Mouse (Mus musculus): ENCODE data around the gene Mmp23. TPM values are rescaled to one million over a fixed set of nuclear protein-coding genes. Genes with fewer than 3 reads are reported as not detected.
"Not testable (repeated sequence)": the region's sequence is repeated elsewhere in the genome, so short reads cannot be mapped to it uniquely, and the experiment has no call there.

Mmp23 gene
- total RNA-seq, 2 experiments from 2014 or later, result 0.20 to 0.22 TPM

GRCm38 (mm10) chr4:155656214-155656751 is 3.1 kb upstream of the Mmp23 start:
- no peak for ATAC-seq (ENCODE audit: poor library complexity, severe bottlenecking)

GRCm38 (mm10) chr4:155654456-155655298 is 1.5 kb upstream of the Mmp23 start:
- peak; percentile 58 for ATAC-seq (ENCODE audit: poor library complexity, severe bottlenecking)

DNA sequence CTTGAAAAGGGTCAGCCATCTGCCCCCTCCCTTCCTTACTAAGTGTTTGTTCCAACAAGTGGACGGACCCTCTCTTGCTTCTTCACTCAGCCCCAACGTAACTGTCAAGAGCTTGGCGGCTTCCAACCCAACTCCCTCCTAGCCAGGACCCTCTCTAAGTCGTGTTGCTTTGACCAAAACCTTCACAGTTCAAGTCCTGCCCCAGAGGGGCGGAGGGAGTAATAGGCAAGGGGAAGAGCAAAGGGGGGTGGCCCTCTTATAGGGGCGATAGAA is 935 bp upstream of the Mmp23 start:
- no peak for ATAC-seq (ENCODE audit: poor library complexity, severe bottlenecking)

DNA sequence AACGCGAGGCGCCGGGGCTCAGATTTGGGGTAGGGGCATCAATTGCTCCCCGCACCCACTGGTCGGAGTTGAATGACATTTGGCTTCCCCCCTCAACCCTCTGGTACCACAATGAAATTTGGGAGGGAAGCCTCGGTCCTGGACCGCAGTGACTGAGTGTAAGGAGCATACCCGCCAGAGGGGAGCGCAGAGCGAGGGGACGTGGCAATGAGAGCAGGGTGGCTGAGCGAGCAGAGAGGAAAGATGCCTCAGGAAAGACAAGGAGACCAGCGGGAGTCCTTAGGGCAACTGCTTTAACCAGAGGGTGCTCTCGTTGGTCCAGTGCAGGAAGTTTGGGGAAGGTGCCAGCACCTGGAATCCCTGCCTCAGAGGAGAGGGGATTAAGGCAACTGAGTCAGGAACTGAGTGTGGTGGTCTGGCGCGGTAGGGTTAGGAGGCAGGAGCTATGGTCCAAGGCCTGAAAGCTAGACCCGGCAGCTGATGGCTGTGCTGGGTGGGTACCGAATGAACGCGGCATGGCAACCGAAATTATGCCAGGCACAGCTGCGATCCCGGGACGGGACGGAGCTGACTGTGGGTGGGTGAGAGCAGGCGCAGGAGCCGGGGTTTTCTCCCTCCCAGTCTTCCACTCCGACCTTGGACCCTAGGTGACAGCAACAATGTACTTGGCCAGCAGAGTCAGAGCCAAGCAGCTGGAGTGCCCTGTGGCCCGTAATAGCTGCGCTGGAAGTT is 433 bp upstream of the Mmp23 start:
- ATAC-seq (ENCODE audit: poor library complexity, severe bottlenecking), result peak; percentile 17; the same call in 1 of the 2 replicates

- no peak for ATAC-seq (ENCODE audit: poor library complexity, severe bottlenecking)
These were observed 700 bp downstream of the Mmp23 start for GRCm38 (mm10) chr4:155652283-155653085.

DNA sequence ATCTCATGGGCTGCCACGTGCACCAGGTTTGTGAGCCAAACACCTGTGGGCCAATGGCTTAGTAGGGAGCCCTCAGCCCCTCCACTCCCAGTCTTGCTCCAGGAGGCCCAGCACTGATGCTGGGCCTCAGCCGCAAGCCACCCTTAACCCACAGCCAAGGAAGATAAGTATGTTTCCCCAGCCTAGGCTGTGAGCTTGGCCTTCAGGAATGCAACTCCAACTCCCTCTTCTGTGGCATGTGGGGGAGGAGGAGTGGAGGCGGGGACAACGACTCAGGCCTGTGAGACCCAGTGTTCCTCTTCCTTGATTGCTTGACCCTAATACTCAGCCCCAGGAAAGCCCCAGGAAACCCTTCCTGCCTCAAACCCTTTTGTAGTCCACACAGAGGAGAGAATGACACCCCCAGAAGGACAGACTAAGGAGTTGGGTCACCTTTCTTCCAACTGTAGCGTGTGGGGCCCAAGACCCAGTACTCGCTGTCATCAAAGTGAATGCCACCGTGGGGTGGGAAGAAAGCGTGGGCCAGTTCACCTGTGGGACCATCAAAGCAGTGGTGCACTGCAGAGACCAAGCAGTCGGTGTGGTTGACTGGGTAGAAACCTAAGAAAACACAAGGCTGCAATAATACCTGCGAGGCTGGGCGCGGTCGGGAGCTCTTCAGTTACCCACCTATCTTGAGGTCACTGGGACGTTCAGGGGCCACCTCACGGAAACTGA is 1.5 kb downstream of the Mmp23 start:
- ATAC-seq (ENCODE audit: poor library complexity, severe bottlenecking), result no peak

DNA sequence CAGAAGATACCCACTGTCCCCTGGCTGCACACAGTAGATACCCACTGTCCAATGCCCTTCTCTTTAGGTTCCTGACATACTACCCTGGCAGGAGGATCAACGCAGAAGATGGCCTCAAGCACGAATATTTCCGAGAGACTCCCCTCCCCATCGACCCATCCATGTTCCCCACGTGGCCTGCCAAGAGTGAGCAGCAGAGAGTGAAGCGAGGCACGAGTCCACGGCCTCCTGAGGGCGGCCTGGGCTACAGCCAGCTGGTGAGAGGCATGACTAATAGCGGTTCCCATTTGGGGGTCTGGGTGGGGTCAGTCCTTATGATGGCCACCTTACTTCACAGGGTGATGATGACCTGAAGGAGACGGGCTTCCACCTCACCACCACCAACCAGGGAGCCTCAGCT is 3.8 kb downstream of the Mmp23 start:
- no peak for ATAC-seq (ENCODE audit: poor library complexity, severe bottlenecking)

GRCm38 (mm10) chr4:155645721-155646120 is 7.5 kb downstream of the Mmp23 start:
- no peak for ATAC-seq (ENCODE audit: poor library complexity, severe bottlenecking)

GRCm38 (mm10) chr4:155645308-155645707 is 7.9 kb downstream of the Mmp23 start, which contains the start of gene Gm10563:
TSS of gene Gm10563 (minus strand) at chr4:155645408.
- not testable (repeated sequence) for ATAC-seq (ENCODE audit: poor library complexity, severe bottlenecking)

- ATAC-seq (ENCODE audit: poor library complexity, severe bottlenecking), result no peak
These were observed 9.7 kb downstream of the Mmp23 start for GRCm38 (mm10) chr4:155643531-155643930.

GRCm38 (mm10) chr4:155635766-155636499 is 17.3 kb downstream of the Mmp23 start:
- no peak for ATAC-seq (ENCODE audit: poor library complexity, severe bottlenecking)

DNA sequence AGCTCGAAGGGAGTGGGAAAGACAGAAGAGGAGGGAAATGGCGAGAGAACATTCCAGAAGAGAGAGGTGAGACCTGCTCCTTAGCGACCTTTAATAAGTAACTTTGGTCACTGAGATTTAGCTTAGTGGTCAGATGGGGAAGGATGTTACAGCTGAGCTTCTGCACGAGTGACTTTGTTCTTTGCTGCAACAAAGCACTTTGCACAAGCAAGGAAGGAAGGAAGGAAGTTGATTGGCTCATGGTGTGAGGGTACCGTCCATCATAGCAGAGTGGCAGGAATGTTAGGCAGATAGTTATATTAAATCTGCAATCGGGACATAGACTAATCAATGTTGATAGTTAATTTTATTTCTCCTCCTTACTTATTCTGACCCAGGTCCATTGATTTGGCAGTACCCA is 22.9 kb downstream of the Mmp23 start:
- ATAC-seq (ENCODE audit: poor library complexity, severe bottlenecking), result peak; percentile 97

- peak; percentile 97 for ATAC-seq (ENCODE audit: poor library complexity, severe bottlenecking)
These were observed 28.6 kb downstream of the Mmp23 start, which contains the start of gene Cdk11b for GRCm38 (mm10) chr4:155624338-155625291. TSS of gene Cdk11b (plus strand) at chr4:155624854.

GRCm38 (mm10) chr4:155618321-155618720 is 34.9 kb downstream of the Mmp23 start:
- no peak for ATAC-seq (ENCODE audit: poor library complexity, severe bottlenecking)

GRCm38 (mm10) chr4:155613264-155613663 is 39.9 kb downstream of the Mmp23 start:
- no peak for ATAC-seq (ENCODE audit: poor library complexity, severe bottlenecking)

- no peak for ATAC-seq (ENCODE audit: poor library complexity, severe bottlenecking)
These were observed 41.3 kb downstream of the Mmp23 start for GRCm38 (mm10) chr4:155611860-155612259.

DNA sequence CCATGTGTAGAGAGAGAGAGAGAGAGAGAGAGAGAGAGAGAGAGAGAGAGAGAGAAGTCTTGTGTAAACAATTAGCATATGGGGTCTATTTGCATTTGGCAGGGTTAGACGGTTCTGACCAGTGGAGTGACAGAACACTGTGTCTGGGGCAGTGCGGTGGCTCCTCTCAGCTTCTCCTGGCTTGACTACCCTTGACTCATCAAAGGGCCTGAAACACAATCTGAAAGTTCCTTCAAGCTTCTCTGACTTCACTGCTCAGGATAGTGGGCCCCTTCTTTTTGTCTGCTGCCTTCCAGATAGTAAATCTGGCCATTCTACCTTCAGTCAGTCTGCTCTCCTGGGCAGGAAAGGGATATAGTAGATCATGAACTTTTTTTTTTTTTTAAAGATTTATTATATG is 46.4 kb downstream of the Mmp23 start:
- no peak for ATAC-seq (ENCODE audit: poor library complexity, severe bottlenecking)

DNA sequence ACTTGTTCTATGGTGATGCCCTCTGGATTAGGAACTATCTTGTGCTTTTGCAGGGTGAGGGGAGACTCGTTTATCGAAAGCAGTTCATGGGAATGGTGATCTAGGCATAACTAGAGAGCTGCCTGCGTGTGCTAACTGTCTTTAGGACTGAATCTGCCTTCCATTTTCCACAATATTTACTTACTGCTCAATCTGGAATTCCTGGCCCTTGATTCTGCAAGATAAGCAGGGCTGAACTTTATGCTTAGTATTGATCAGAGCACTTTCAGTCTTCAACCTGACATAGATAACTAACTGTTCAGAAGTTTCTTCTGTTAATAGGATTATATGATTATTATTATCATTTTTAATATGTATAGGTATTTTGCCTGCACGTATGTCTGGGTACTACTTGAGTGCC is 48.1 kb downstream of the Mmp23 start:
- ATAC-seq (ENCODE audit: poor library complexity, severe bottlenecking), result no peak

DNA sequence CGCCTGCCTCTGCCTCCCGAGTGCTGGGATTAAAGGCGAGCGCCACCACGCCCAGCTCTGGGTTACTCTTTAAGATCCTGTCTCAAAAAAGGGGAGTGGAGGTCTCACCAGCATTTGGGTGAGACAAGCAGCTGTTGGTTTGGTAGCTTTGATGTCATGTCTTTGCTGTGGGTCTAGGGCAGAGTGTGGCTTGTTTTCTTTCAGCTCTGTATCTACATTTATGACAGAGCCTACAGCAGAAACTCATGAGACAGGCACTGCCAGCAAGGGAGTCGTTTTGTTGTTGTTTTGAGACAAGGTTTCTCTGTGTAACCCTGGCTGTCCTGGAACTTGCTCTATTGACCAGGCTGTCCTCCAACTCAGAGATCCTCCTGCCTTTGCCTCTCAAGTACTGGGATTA is 49.4 kb downstream of the Mmp23 start:
- no peak for ATAC-seq (ENCODE audit: poor library complexity, severe bottlenecking)

Data from megakaryocyte, adult 5-6 weeks (primary cell).